Comparison of ENCODE assay signal across 12 mouse cellular contexts in the genomic region with DNA sequence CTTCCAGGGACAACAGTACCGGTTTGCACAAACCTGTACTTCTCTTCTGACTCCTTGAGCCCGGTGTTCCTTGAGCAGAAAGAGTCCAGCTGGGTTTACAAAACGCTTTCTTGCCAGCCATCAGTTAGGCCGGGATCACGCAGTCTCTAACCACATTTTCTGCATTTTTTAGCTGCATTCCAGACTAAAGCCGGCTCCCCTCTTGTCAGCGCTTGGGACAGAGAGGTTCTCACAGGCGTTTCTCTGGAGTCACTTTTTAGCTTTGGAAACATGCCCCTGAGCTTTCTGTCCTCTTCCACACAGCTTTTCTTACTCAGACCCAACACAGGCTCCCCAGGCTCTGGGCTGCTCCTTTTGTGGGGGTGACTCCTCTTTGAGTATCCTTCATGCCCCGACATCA. TPM values are rescaled to one million over a fixed set of nuclear protein-coding genes. Genes with fewer than 3 reads are reported as not detected.
A peak's percentile ranks its signal among the peaks of the same experiment; 100 is the strongest.
DNase-seq lines count a peak whose midpoint lies in the region; ATAC-seq and TF ChIP-seq lines count a peak whose summit lies in the region.
"Had no signal": no experiment of that assay in that cellular context is flagged by ENCODE, and none has a peak within 500 bp of the region (broad histone marks: within the 10 kb centered on the region; RNA-seq: fewer than 3 reads in every experiment).

No protein-coding gene starts in this region.

- no peak for ATAC-seq in heart, embryonic 12.5 days (ENCODE audit: insufficient number of reproducible peaks, low FRiP score)
- no peak for ATAC-seq in midbrain, embryonic 12.5 days (ENCODE audit: low FRiP score, low read depth)
- no peak for ATAC-seq in midbrain, postnatal 0 days (ENCODE audit: low FRiP score)
- ATAC-seq in hindbrain, postnatal 0 days: no peak
- ATAC-seq in neural tube, embryonic 15.5 days (ENCODE audit: low FRiP score): no peak

- H3K36me3 ChIP-seq in heart, embryonic 12.5 days: no peaks in the 10 kb centered on the region
- no peaks in the 10 kb centered on the region for H3K36me3 ChIP-seq in midbrain, embryonic 12.5 days
- no peaks in the 10 kb centered on the region; the same call in 1 of the 2 replicates for H3K36me3 ChIP-seq in midbrain, postnatal 0 days (ENCODE audit: insufficient read depth, low read length)
- no peaks in the 10 kb centered on the region for H3K36me3 ChIP-seq in hindbrain, postnatal 0 days (ENCODE audit: insufficient read depth, low read length)
- H3K36me3 ChIP-seq in neural tube, embryonic 15.5 days: no peaks in the 10 kb centered on the region
- H3K36me3 ChIP-seq: liver, embryonic 15.5 days had no signal

- H3K4me2 ChIP-seq in heart, embryonic 12.5 days: peak overlapping the region; percentile 64; the same call in 1 of the 2 replicates
- H3K4me2 ChIP-seq in midbrain, embryonic 12.5 days (replicated peaks): 0 out of 2 replicates have a peak overlapping the region, but pooled peaks have one; percentile 18
- H3K4me2 ChIP-seq in midbrain, postnatal 0 days (ENCODE audit: low read depth, low read length, poor library complexity, severe bottlenecking): no peak overlapping the region
- peak overlapping the region; percentile 61 for H3K4me2 ChIP-seq in hindbrain, postnatal 0 days (ENCODE audit: low read depth, low read length)
- H3K4me2 ChIP-seq in neural tube, embryonic 15.5 days: peak overlapping the region; percentile 61

- no peak overlapping the region for H3K27ac ChIP-seq in heart, embryonic 12.5 days (ENCODE audit: poor library complexity, severe bottlenecking)
- no peak overlapping the region for H3K27ac ChIP-seq in midbrain, embryonic 12.5 days (replicated peaks)
- no peak overlapping the region for H3K27ac ChIP-seq in midbrain, postnatal 0 days (ENCODE audit: low read depth, low read length)
- H3K27ac ChIP-seq in hindbrain, postnatal 0 days: no peak overlapping the region
- peak overlapping the region; percentile 80 for H3K27ac ChIP-seq in neural tube, embryonic 15.5 days (replicated peaks)
- H3K27ac ChIP-seq: liver, embryonic 15.5 days had no signal

- no peak overlapping the region for H3K9ac ChIP-seq in heart, embryonic 12.5 days
- no peak overlapping the region for H3K9ac ChIP-seq in midbrain, embryonic 12.5 days (replicated peaks)
- H3K9ac ChIP-seq in midbrain, postnatal 0 days (replicated peaks; ENCODE audit: low read length, poor library complexity, severe bottlenecking): no peak overlapping the region
- no peak overlapping the region for H3K9ac ChIP-seq in hindbrain, postnatal 0 days (replicated peaks; ENCODE audit: low read length)
- peak overlapping the region; percentile 49 for H3K9ac ChIP-seq in neural tube, embryonic 15.5 days (replicated peaks)
- H3K9ac ChIP-seq: liver, embryonic 15.5 days had no signal

- peak overlapping the region; percentile 43 for H3K4me3 ChIP-seq in heart, embryonic 12.5 days
- H3K4me3 ChIP-seq in midbrain, embryonic 12.5 days: peak overlapping the region; percentile 26; the same call in 1 of the 2 replicates
- no peak overlapping the region for H3K4me3 ChIP-seq in midbrain, postnatal 0 days (ENCODE audit: low read depth, low read length)
- H3K4me3 ChIP-seq in hindbrain, postnatal 0 days (ENCODE audit: low read length): peak overlapping the region; percentile 45
- H3K4me3 ChIP-seq in neural tube, embryonic 15.5 days (replicated peaks): peak overlapping the region; percentile 48
- H3K4me3 ChIP-seq: myocyte had no signal

- no peaks in the 10 kb centered on the region for H3K9me3 ChIP-seq in heart, embryonic 12.5 days (replicated peaks)
- H3K9me3 ChIP-seq in midbrain, embryonic 12.5 days: no peaks in the 10 kb centered on the region
- H3K9me3 ChIP-seq in midbrain, postnatal 0 days (ENCODE audit: low read length): no peaks in the 10 kb centered on the region
- no peaks in the 10 kb centered on the region for H3K9me3 ChIP-seq in hindbrain, postnatal 0 days (ENCODE audit: low read length)
- no peaks in the 10 kb centered on the region for H3K9me3 ChIP-seq in neural tube, embryonic 15.5 days (replicated peaks)
- H3K9me3 ChIP-seq: liver, embryonic 15.5 days had no signal

- DNase-seq in heart, postnatal 36 days: no peak
- no peak for DNase-seq in midbrain, postnatal 0 days (ENCODE audit: low spot score)
- no peak for DNase-seq in hindbrain, postnatal 0 days (ENCODE audit: low spot score)
- no peak for DNase-seq in adrenal gland, adult 18-20 months (ENCODE audit: low spot score in 2 of 2)
- DNase-seq in lung, postnatal 14 days: no peak
- DNase-seq: right cerebral cortex, postnatal 14 days had no signal

- TF ChIP-seq CTCF in midbrain, postnatal 0 days (IDR thresholded peaks at IDR 0.05): no peak
- TF ChIP-seq CTCF in hindbrain, postnatal 0 days (IDR thresholded peaks at IDR 0.05; ENCODE audit: low read depth): no peak

- 0% methylated on average over 9 of the region's 9 CpGs for WGBS in heart, embryonic 12.5 days
- 0% methylated on average over 9 of the region's 9 CpGs for WGBS in midbrain, embryonic 12.5 days
- 2% methylated on average over 9 of the region's 9 CpGs for WGBS in midbrain, postnatal 0 days
- WGBS in hindbrain, postnatal 0 days: under 1% methylated on average over 9 of the region's 9 CpGs
- WGBS in neural tube, embryonic 15.5 days: 2% methylated on average over 9 of the region's 9 CpGs

- intact Hi-C loops in heart, postnatal 36 days (cut with DNase I): no loop called here

- H3K27me3 ChIP-seq in heart, embryonic 12.5 days (replicated peaks): peaks cover 100% of the 10 kb centered on the region
- peaks cover 100% of the 10 kb centered on the region for H3K27me3 ChIP-seq in midbrain, embryonic 12.5 days
- peaks cover 77% of the 10 kb centered on the region for H3K27me3 ChIP-seq in midbrain, postnatal 0 days (ENCODE audit: insufficient read depth, low read length)
- H3K27me3 ChIP-seq in hindbrain, postnatal 0 days (ENCODE audit: insufficient read depth, low read length): peaks cover 83% of the 10 kb centered on the region
- H3K27me3 ChIP-seq in neural tube, embryonic 15.5 days (replicated peaks): peaks cover 89% of the 10 kb centered on the region

- peaks cover 60% of the 10 kb centered on the region for H3K4me1 ChIP-seq in heart, embryonic 12.5 days (replicated peaks)
- peaks cover 65% of the 10 kb centered on the region for H3K4me1 ChIP-seq in midbrain, embryonic 12.5 days
- H3K4me1 ChIP-seq in midbrain, postnatal 0 days (ENCODE audit: insufficient read depth, low read length): 0 out of 2 replicates have a peak, but pooled peaks cover 4% of the 10 kb centered on the region
- H3K4me1 ChIP-seq in hindbrain, postnatal 0 days (ENCODE audit: insufficient read depth, low read length): peaks cover 3% of the 10 kb centered on the region; the same call in 1 of the 2 replicates
- H3K4me1 ChIP-seq in neural tube, embryonic 15.5 days: peaks cover 82% of the 10 kb centered on the region

RNA-seq across cellular contexts. Expression of a gene that starts 1.5 kb away (rescaled TPM):
- not detected in 2 replicates for polyA plus RNA-seq in heart, embryonic 12.5 days (2016; fragmentation: Nextera tagmentation; extraction: Ambion mirVana)
- under 1 TPM; 0.08 TPM for total RNA-seq in heart, postnatal 36 days (2021)
- polyA plus RNA-seq in midbrain, embryonic 12.5 days (2016; fragmentation: Nextera tagmentation; extraction: Ambion mirVana): 0.19 and 0.26 TPM in 2 replicates
- 1.2 and 5.5 TPM in 2 replicates for total RNA-seq in midbrain, postnatal 0 days (2014; rRNA removed)
- polyA plus RNA-seq in midbrain, postnatal 0 days (2015; fragmentation: Nextera tagmentation; extraction: Ambion mirVana): 0.07 and 0.26 TPM in 2 replicates
- total RNA-seq in hindbrain, postnatal 0 days (2014; rRNA removed): 36.3 and 38.5 TPM in 2 replicates
- polyA plus RNA-seq in hindbrain, postnatal 0 days (2015; fragmentation: Nextera tagmentation; extraction: Ambion mirVana): 9.2 TPM in 2 replicates
- polyA plus RNA-seq in neural tube, embryonic 15.5 days (2015; fragmentation: Nextera tagmentation; extraction: Ambion mirVana): 12.2 and 18.7 TPM in 2 replicates
- under 1 TPM; 0.06 to 0.10 TPM for total RNA-seq in adrenal gland, adult 18-20 months (2021)
- total RNA-seq: hematopoietic stem cell, adult 5-6 weeks had no signal
- polyA plus RNA-seq: liver, embryonic 15.5 days had no signal
